Mouse (Mus musculus) layer of hippocampus, adult 2 months (tissue): ENCODE measurements at regions not wholly inside any gene's neighbourhood (a gene's known extent, or its start where the extent isn't known, plus 50 kb on each side); places are given as distances from the start of the nearest gene placed in this dataset.

ENCODE experiments used
- DNase-seq, 2 experiments: peaks; one replicate each; pipeline ENCODE4 v3.0.0; 2022; ENCODE audit warnings: low spot score in 2 of 2
- H3K27ac ChIP-seq: fragments of 200-600 bp; 2 replicates; pipeline ENCODE4 v1.8.1; 2022
- H3K4me3 ChIP-seq: fragments of 200-600 bp; 2 replicates; pipeline ENCODE4 v1.8.1; 2022; ENCODE audit warnings: mild to moderate bottlenecking
- CTCF ChIP-seq: fragments of 200-600 bp; conservative IDR thresholded peaks from 2 replicates; pipeline ENCODE4 v1.8.1; 2022; ENCODE audit warnings: antibody characterized with exemption, mild to moderate bottlenecking, moderate library complexity

- Histone ChIP-seq H3K27ac (no peak overlapping the region), H3K4me3 (no peak overlapping the region)
- no peak for TF ChIP-seq CTCF
- no peak for DNase-seq
These were observed 218.1 kb upstream of the Slc24a2 start for GRCm38 (mm10) chr4:87448338-87448737.

GRCm38 (mm10) chr4:87446856-87447255, 216.6 kb upstream of the Slc24a2 start:
- no peak for TF ChIP-seq CTCF

DNA sequence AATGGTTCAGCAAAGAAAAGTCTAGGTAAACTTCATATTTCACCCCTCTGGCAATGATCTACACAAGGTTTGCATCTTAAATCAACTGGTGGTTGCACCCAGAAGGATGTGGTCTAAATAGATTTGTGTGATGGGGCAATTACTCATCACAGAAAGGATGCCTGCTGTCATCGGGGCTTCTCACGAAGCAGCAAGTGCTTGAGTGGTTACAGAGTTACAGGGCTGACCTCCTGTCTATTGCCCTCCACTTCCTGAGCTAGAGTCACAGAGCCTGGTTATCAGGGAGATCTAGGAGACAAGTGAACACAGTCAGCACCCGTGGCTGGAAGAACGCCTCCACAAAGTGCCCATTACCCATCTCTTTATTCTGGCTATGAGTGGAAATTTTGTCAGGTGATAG, 203.9 kb upstream of the Slc24a2 start:
- Histone ChIP-seq H3K4me3 (no peak overlapping the region), H3K27ac (no peak overlapping the region)
- TF ChIP-seq CTCF: no peak
- DNase-seq: no peak

More at GRCm38 (mm10) chr4:87446856-87447255, 216.6 kb upstream of the Slc24a2 start:
- DNase-seq: no peak
- H3K4me3 ChIP-seq: no peak overlapping the region
- no peak overlapping the region for H3K27ac ChIP-seq

DNA sequence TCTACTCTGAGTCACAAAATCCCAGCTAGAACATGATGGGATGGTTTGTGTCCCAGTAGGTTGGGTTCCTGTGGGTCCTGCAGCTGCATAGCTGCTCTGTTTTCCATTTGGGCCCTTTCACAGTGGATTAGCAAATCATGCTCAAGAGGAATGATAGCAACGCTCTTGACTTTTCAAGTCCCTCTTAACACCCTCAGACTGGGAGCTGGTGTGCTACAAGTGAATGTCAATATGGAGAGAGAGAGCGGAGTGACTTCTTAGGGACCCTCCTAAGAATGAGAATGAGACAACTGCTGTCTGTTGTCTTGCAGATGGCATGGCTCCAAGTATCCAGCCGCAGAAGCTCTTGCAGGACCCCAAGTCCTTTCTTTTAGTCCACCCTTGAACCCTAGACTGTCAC, 198.1 kb upstream of the Slc24a2 start:
- Histone ChIP-seq H3K27ac (no peak overlapping the region), H3K4me3 (no peak overlapping the region)
- DNase-seq: no peak
- no peak for TF ChIP-seq CTCF

GRCm38 (mm10) chr4:87424066-87424465, 193.8 kb upstream of the Slc24a2 start:
- no peak overlapping the region for H3K27ac ChIP-seq
- DNase-seq: no peak
- no peak for TF ChIP-seq CTCF
- H3K4me3 ChIP-seq: no peak overlapping the region

GRCm38 (mm10) chr4:87422588-87422987, 192.3 kb upstream of the Slc24a2 start:
- Histone ChIP-seq H3K27ac (no peak overlapping the region), H3K4me3 (no peak overlapping the region)
- no peak for TF ChIP-seq CTCF
- no peak for DNase-seq

GRCm38 (mm10) chr4:87403354-87403753, 173.1 kb upstream of the Slc24a2 start:
- Histone ChIP-seq H3K27ac (no peak overlapping the region), H3K4me3 (peak overlapping the region; percentile 11; the same call in 1 of the 2 replicates)
- no peak for TF ChIP-seq CTCF
- DNase-seq: no peak

DNA sequence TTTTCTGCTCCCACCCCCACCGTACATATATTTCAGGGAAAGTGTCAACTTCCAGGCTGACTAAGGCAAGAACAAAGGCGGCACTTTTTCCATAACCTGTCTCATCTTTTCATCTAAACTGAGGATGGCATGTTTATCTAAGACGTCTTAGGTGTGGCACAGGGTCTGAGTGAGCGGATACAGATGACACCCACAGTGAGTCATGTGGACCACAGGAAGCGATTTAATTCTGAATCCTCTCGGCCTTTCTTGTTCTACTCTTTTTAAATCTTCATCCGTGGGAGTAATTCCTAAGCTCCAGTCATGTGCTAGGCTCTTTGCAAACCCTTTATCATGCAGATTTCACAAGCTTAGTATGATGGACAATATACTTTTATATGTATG, 171.9 kb upstream of the Slc24a2 start:
- no peak for DNase-seq
- no peak overlapping the region for H3K27ac ChIP-seq
- no peak for TF ChIP-seq CTCF
- H3K4me3 ChIP-seq: no peak overlapping the region

DNA sequence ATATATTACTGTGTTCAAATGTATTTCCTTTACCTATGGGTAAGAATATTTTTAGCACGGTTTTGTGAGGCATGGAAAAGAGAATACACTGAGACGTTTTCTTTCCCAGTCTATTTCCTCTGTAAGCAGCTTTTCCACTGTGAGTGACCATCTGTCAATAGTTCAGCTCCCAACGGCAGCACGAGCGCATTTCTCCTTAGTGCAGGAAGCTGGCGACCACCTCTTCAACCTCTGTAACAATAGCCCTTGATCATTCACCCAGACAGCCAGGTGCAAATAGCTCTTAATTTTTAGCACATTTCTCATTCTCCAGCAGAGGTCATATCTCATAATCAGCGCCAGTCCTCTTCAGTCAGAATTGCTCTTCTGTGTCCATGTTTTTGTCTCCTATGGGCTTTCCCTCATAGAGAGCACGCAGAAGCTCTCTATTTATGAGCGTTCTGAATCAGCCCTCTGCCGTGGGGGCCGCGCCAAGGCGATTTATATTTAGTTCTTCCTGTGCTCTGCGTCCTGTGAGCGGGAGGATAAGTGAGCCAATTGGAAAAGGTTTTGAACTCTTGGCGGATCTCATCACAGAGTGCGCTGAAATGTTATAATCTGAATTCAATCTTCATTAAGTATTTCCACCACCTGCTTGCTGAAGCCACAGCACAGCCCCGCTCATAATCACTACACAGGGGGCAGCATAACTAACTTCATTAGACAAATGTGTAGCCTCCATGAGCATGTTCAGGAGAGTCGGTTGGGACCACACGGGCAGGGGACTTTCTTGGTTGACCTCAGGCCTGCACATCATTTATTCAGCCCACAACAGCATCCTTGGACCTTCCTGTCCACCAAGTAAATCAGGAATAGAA, 171.3 kb upstream of the Slc24a2 start:
- peak; percentile 17; the same call in 1 of the 2 replicates for TF ChIP-seq CTCF
- peak; percentile 24 to 38 for DNase-seq
- peak overlapping the region; percentile 34 for H3K4me3 ChIP-seq
- H3K27ac ChIP-seq: peak overlapping the region; percentile 28; the same call in 1 of the 2 replicates

GRCm38 (mm10) chr4:87386835-87387234, 156.6 kb upstream of the Slc24a2 start:
- Histone ChIP-seq H3K4me3 (no peak overlapping the region), H3K27ac (no peak overlapping the region)
- no peak for DNase-seq
- no peak for TF ChIP-seq CTCF

- no peak for TF ChIP-seq CTCF
- Histone ChIP-seq H3K27ac (no peak overlapping the region), H3K4me3 (no peak overlapping the region)
- DNase-seq: no peak
These were observed 156.0 kb upstream of the Slc24a2 start for GRCm38 (mm10) chr4:87386271-87386670.

DNA sequence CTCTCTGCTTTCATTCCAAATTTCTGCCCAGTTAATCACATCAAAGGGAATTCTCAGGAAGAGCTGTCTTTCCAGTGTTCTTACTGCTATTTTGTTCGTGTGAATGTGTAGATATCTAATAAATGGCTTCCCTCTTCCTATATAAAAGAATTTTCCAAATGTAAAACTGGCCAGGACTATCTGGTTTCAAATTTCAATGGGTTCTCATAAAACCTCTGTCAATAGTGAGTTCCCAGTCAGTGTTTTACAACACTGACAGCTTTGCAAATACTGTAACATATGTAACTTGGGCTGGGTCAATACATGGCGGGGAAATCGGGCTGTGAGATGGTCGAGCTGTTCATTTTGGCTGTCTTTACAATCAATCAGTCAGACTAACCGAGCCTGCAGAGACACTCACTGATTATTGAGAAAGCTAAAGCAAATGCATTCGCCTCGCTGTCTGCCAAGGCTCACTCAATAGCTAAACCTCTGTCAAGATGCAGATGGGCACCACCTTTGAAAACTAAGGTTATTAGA, 155.0 kb upstream of the Slc24a2 start:
- H3K4me3 ChIP-seq: no peak overlapping the region
- TF ChIP-seq CTCF: no peak
- DNase-seq: no peak
- H3K27ac ChIP-seq: no peak overlapping the region

DNA sequence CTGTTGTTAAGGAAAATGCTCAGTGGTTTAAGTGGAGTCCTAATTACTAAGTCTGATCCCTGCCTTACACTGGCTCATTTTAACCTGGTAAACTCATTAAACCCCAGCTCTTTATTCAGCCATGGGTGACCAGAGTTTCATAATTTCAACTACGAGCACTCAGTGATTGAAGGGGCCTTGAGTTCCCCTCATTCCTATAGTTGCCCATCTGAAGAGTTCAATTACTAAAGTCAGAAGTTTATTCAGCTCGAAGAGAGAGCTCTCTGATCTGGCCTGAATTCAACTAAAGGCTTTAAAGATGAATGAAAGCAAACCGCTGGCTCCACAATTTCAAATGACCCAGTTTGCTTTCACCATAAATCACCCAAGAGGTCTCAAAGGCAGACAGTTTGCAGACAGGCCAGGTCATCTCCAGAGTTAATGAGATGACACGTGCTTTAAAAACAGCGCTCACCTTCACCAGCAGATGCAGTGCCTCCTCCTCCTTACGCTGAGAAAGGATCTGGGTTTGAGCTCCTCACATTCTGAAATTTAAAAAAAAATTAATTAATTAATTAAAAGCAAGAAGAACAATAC, 154.3 kb upstream of the Slc24a2 start:
- no peak for TF ChIP-seq CTCF
- H3K27ac ChIP-seq: no peak overlapping the region
- H3K4me3 ChIP-seq: no peak overlapping the region
- no peak for DNase-seq

DNA sequence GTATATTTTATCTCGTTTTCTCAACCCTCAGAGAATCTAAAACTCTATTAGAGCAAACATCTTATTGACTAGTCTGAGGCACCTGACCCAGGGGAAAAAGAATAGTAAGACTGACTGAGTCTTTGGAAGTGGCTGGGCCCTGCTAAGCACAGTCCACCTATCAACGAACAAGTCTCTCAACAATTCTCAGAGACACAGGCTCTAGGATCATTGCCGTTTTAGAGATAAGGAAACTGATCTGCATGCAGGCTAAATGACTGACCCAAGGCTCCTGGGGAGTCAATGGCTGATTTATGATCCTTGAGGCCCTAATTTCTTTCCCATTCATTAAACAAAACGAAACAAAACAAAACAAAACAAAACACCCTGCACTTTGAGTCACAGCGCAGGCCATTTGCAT, 150.4 kb upstream of the Slc24a2 start:
- Histone ChIP-seq H3K27ac (no peak overlapping the region), H3K4me3 (no peak overlapping the region)
- TF ChIP-seq CTCF: no peak
- DNase-seq: no peak
